Mouse (Mus musculus): Measurements from ENCODE around the gene Nfyc.

The Nfyc gene

GRCm38 (mm10) chr4:120831472-120831871, at the start of gene Nfyc:
Gene Nfyc (minus strand): TSS chr4:120831572.
- DNase-seq (ENCODE audit: low read depth, low spot score): no peak

GRCm38 (mm10) chr4:120880731-120881432, 49.5 kb upstream of the Nfyc start:
- DNase-seq (ENCODE audit: low read depth, low spot score): no peak

GRCm38 (mm10) chr4:120879386-120879785, 48.0 kb upstream of the Nfyc start:
- no peak for DNase-seq (ENCODE audit: low read depth, low spot score)

- no peak for DNase-seq (ENCODE audit: low read depth, low spot score)
Observed at GRCm38 (mm10) chr4:120878728-120879127, 47.4 kb upstream of the Nfyc start.

- no peak for DNase-seq (ENCODE audit: low read depth, low spot score)
Observed at GRCm38 (mm10) chr4:120875961-120876360, 44.6 kb upstream of the Nfyc start.

- DNase-seq (ENCODE audit: low read depth, low spot score): no peak
Observed at GRCm38 (mm10) chr4:120870262-120870748, 38.9 kb upstream of the Nfyc start.

GRCm38 (mm10) chr4:120868988-120869387, 37.6 kb upstream of the Nfyc start:
- no peak for DNase-seq (ENCODE audit: low read depth, low spot score)

- DNase-seq (ENCODE audit: low read depth, low spot score): no peak
Observed at GRCm38 (mm10) chr4:120868246-120868645, 36.9 kb upstream of the Nfyc start.

GRCm38 (mm10) chr4:120866211-120866610, 34.8 kb upstream of the Nfyc start:
- DNase-seq (ENCODE audit: low read depth, low spot score): no peak

GRCm38 (mm10) chr4:120859865-120860264, 28.5 kb upstream of the Nfyc start:
- no peak for DNase-seq (ENCODE audit: low read depth, low spot score)

- DNase-seq (ENCODE audit: low read depth, low spot score): no peak
Observed at GRCm38 (mm10) chr4:120856376-120856775, 25.0 kb upstream of the Nfyc start.

GRCm38 (mm10) chr4:120855360-120856060, 24.1 kb upstream of the Nfyc start:
- DNase-seq (ENCODE audit: low read depth, low spot score): no peak

GRCm38 (mm10) chr4:120854588-120855319, 23.4 kb upstream of the Nfyc start, which contains the start of gene Rims3:
Gene Rims3 (plus strand): TSS chr4:120854816.
- DNase-seq (ENCODE audit: low read depth, low spot score): peak; percentile 60

- DNase-seq (ENCODE audit: low read depth, low spot score): peak; percentile 42
Observed at GRCm38 (mm10) chr4:120850946-120851345, 19.6 kb upstream of the Nfyc start.

GRCm38 (mm10) chr4:120849451-120849850, 18.1 kb upstream of the Nfyc start:
- DNase-seq (ENCODE audit: low read depth, low spot score): no peak

- DNase-seq (ENCODE audit: low read depth, low spot score): no peak
Observed at GRCm38 (mm10) chr4:120848909-120849308, 17.5 kb upstream of the Nfyc start.

GRCm38 (mm10) chr4:120845098-120845497, 13.7 kb upstream of the Nfyc start:
- no peak for DNase-seq (ENCODE audit: low read depth, low spot score)

- no peak for DNase-seq (ENCODE audit: low read depth, low spot score)
Observed at GRCm38 (mm10) chr4:120844423-120845082, 13.2 kb upstream of the Nfyc start.

- DNase-seq (ENCODE audit: low read depth, low spot score): no peak
Observed at GRCm38 (mm10) chr4:120841342-120841741, 10.0 kb upstream of the Nfyc start.

- no peak for DNase-seq (ENCODE audit: low read depth, low spot score)
Observed at GRCm38 (mm10) chr4:120830767-120831166, 605 bp downstream of the Nfyc start.

GRCm38 (mm10) chr4:120826418-120826817, 5.0 kb downstream of the Nfyc start:
- no peak for DNase-seq (ENCODE audit: low read depth, low spot score)
